Mouse (Mus musculus) neural tube, embryonic 11.5 days (tissue): Measurements from ENCODE around the gene Gm49333. TPM values are rescaled to one million over a fixed set of nuclear protein-coding genes. Genes with fewer than 3 reads are reported as not detected.
"Not testable (repeated sequence)": the region's sequence is repeated elsewhere in the genome, so short reads cannot be mapped to it uniquely, and the experiment has no call there.

ENCODE experiments used
- ATAC-seq: fragments of 200-750 bp; cut with Nextera tagmentation; 2 replicates; pipeline ENCODE4 v1.8.0; 2017; ENCODE audit warnings: moderate number of reproducible peaks, mild to moderate bottlenecking, moderate TSS enrichment, moderate library complexity; ENCODE audit not compliant: insufficient read depth, low FRiP score, low TSS enrichment
- DNase-seq: peaks from one replicate; pipeline ENCODE4 v3.0.0-alpha.2; 2015; ENCODE audit warnings: low spot score
- H3K27ac ChIP-seq: fragments of 300-500 bp; sonication (generic); 2 replicates; pipeline ENCODE4 v1.5.1; 2014; ENCODE audit warnings: low read depth, mild to moderate bottlenecking, low read length
- H3K27me3 ChIP-seq: fragments of 300-500 bp; sonication (generic); 2 replicates; pipeline ENCODE4 v1.6.1; 2014; ENCODE audit warnings: mild to moderate bottlenecking, low read length, mixed read lengths; ENCODE audit not compliant: control insufficient read depth, insufficient read depth
- H3K36me3 ChIP-seq: fragments of 300-500 bp; sonication (generic); 2 replicates; pipeline ENCODE4 v1.6.1; 2014; ENCODE audit warnings: mild to moderate bottlenecking, low read length, moderate library complexity, mixed read lengths; ENCODE audit not compliant: control insufficient read depth, insufficient read depth
- H3K4me1 ChIP-seq: fragments of 300-500 bp; sonication (generic); 2 replicates; pipeline ENCODE4 v1.6.1; 2014; ENCODE audit warnings: low read length, mixed read lengths; ENCODE audit not compliant: control insufficient read depth, insufficient read depth
- H3K4me2 ChIP-seq: fragments of 300-500 bp; sonication (generic); 2 replicates; pipeline ENCODE4 v1.6.1; 2014; ENCODE audit warnings: low read depth, mild to moderate bottlenecking, moderate library complexity
- H3K4me3 ChIP-seq: fragments of 300-500 bp; sonication (generic); 2 replicates; pipeline ENCODE4 v1.5.1; 2014; ENCODE audit warnings: low read depth, low read length
- H3K9ac ChIP-seq: fragments of 300-500 bp; sonication (generic); 2 replicates; pipeline ENCODE4 v1.6.1; 2014; ENCODE audit warnings: mild to moderate bottlenecking, low read length
- H3K9me3 ChIP-seq: fragments of 300-500 bp; sonication (generic); 2 replicates; pipeline ENCODE4 v1.6.1; 2016; ENCODE audit warnings: low read length; ENCODE audit not compliant: control insufficient read depth
- WGBS: fragments of 180-500 bp; shearing (Covaris S2); extraction: QIAGEN DNeasy Blood & Tissue Kit; methylation state at CpG from one replicate; pipeline ENCODE4 v1.1.7; 2014; 5-methylcytosine and 5-hydroxymethylcytosine counted together
- polyA plus RNA-seq: library from polyadenylated mRNA; unstranded; fragments of >200 nt; fragmentation: Nextera tagmentation; extraction: Ambion mirVana; gene quantifications from 2 replicates; pipeline ENCODE4 v1.2.1, GENCODE M21; 2014

The Gm49333 gene
- polyA plus RNA-seq, 1 experiment from 2014 or later, result not detected

- no peaks in the 10 kb centered on the region for H3K36me3 ChIP-seq
- no peak overlapping the region for H3K9ac ChIP-seq
- H3K9me3 ChIP-seq, result no peaks in the 10 kb centered on the region
- WGBS, result 86% methylated on average over 7 of the region's 7 CpGs
- H3K27me3 ChIP-seq, result no peaks in the 10 kb centered on the region
- DNase-seq, result no peak
- H3K27ac ChIP-seq, result no peak overlapping the region
- no peaks in the 10 kb centered on the region for H3K4me1 ChIP-seq
- no peak for ATAC-seq
- no peak overlapping the region for H3K4me3 ChIP-seq
- H3K4me2 ChIP-seq, result no peak overlapping the region
These were observed 32.5 kb downstream of the Gm49333 start for GRCm38 (mm10) chr16:20643911-20644310.

GRCm38 (mm10) chr16:20651076-20651946 lies 39.9 kb downstream of the Gm49333 start, which contains the start of gene Psmd2:
TSS of gene Psmd2 (plus strand) at chr16:20651652.
- H3K4me1 ChIP-seq, result peaks cover 2% of the 10 kb centered on the region; the same call in 1 of the 2 replicates
- peak within 1 kb of the TSS; percentile 86 for H3K4me3 ChIP-seq
- WGBS, result 2% methylated on average over 45 of the region's 46 CpGs
- peaks cover 3% of the 10 kb centered on the region for H3K36me3 ChIP-seq
- ATAC-seq (peak; percentile 98), DNase-seq (peak; percentile 98)
- no peaks in the 10 kb centered on the region for H3K27me3 ChIP-seq
- peak within 1 kb of the TSS; percentile 39; the same call in 1 of the 2 replicates for H3K27ac ChIP-seq
- peak within 1 kb of the TSS; percentile 74 for H3K9ac ChIP-seq
- H3K4me2 ChIP-seq, result peak within 1 kb of the TSS; percentile 79
- H3K9me3 ChIP-seq, result no peaks in the 10 kb centered on the region

- Histone ChIP-seq H3K27me3 (no peaks in the 10 kb centered on the region), H3K9ac (peak overlapping the region; percentile 74), H3K9me3 (no peaks in the 10 kb centered on the region), H3K4me3 (peak overlapping the region; percentile 86), H3K4me1 (peaks cover 2% of the 10 kb centered on the region; the same call in 1 of the 2 replicates), H3K36me3 (peaks cover 5% of the 10 kb centered on the region), H3K27ac (no peak overlapping the region), H3K4me2 (peak overlapping the region; percentile 79)
- WGBS, result 9% methylated on average over 12 of the region's 12 CpGs
- ATAC-seq (no peak), DNase-seq (peak; percentile 12)
These were observed 40.5 kb downstream of the Gm49333 start for GRCm38 (mm10) chr16:20651947-20652310.

- no peaks in the 10 kb centered on the region for H3K27me3 ChIP-seq
- H3K9me3 ChIP-seq, result no peaks in the 10 kb centered on the region
- H3K36me3 ChIP-seq, result peaks cover 10% of the 10 kb centered on the region
- H3K27ac ChIP-seq, result no peak overlapping the region
- ATAC-seq (no peak), DNase-seq (no peak)
- H3K4me1 ChIP-seq, result peaks cover 2% of the 10 kb centered on the region; the same call in 1 of the 2 replicates
- WGBS, result 62% methylated on average over 2 of the region's 2 CpGs
- H3K4me2 ChIP-seq, result no peak overlapping the region
- no peak overlapping the region for H3K9ac ChIP-seq
- no peak overlapping the region for H3K4me3 ChIP-seq
These were observed 41.9 kb downstream of the Gm49333 start for GRCm38 (mm10) chr16:20653315-20653714.

- H3K36me3 ChIP-seq, result peaks cover 30% of the 10 kb centered on the region
- WGBS, result 92% methylated on average over 4 of the region's 4 CpGs
- no peak for ATAC-seq
These were observed 46.3 kb downstream of the Gm49333 start for GRCm38 (mm10) chr16:20657661-20658060.

GRCm38 (mm10) chr16:20668013-20668412 lies 56.6 kb downstream of the Gm49333 start, which contains the start of gene Eif4g1:
TSS of gene Eif4g1 (plus strand) at chr16:20668313.
- not testable (repeated sequence) for H3K27ac ChIP-seq, H3K9ac ChIP-seq, H3K4me1 ChIP-seq, H3K4me3 ChIP-seq, DNase-seq, ATAC-seq, H3K36me3 ChIP-seq, H3K27me3 ChIP-seq, H3K4me2 ChIP-seq, H3K9me3 ChIP-seq
- 95% methylated on average over 5 of the region's 6 CpGs for WGBS

More at GRCm38 (mm10) chr16:20657661-20658060, 46.3 kb downstream of the Gm49333 start:
- no peaks in the 10 kb centered on the region for H3K9me3 ChIP-seq
- H3K27me3 ChIP-seq, result no peaks in the 10 kb centered on the region
- no peak overlapping the region for H3K4me2 ChIP-seq
- no peaks in the 10 kb centered on the region for H3K4me1 ChIP-seq
- H3K9ac ChIP-seq, result no peak overlapping the region
- H3K4me3 ChIP-seq, result no peak overlapping the region
- no peak for DNase-seq
- no peak overlapping the region for H3K27ac ChIP-seq

GRCm38 (mm10) chr16:20670291-20670690 lies 58.9 kb downstream of the Gm49333 start:
- WGBS, result 95% methylated on average over 3 of the region's 3 CpGs
- Histone ChIP-seq H3K4me1 (peaks cover 18% of the 10 kb centered on the region), H3K4me3 (no peak overlapping the region), H3K27me3 (no peaks in the 10 kb centered on the region), H3K36me3 (no peaks in the 10 kb centered on the region; the same call in 1 of the 2 replicates), H3K27ac (no peak overlapping the region), H3K9ac (no peak overlapping the region), H3K4me2 (no peak overlapping the region), H3K9me3 (no peaks in the 10 kb centered on the region)
- DNase-seq, result no peak
- no peak for ATAC-seq

- DNase-seq (no peak), ATAC-seq (no peak)
- no peak overlapping the region for H3K27ac ChIP-seq
- no peaks in the 10 kb centered on the region; the same call in 1 of the 2 replicates for H3K36me3 ChIP-seq
- peaks cover 18% of the 10 kb centered on the region for H3K4me1 ChIP-seq
- 26% methylated on average over 6 of the region's 6 CpGs for WGBS
- H3K27me3 ChIP-seq, result no peaks in the 10 kb centered on the region
- H3K9me3 ChIP-seq, result no peaks in the 10 kb centered on the region
- H3K9ac ChIP-seq, result no peak overlapping the region; the same call in 1 of the 2 replicates
- H3K4me3 ChIP-seq, result peak overlapping the region; percentile 99; the same call in 1 of the 2 replicates
- peak overlapping the region; percentile 46 for H3K4me2 ChIP-seq
These were observed 60.5 kb downstream of the Gm49333 start for GRCm38 (mm10) chr16:20671886-20672285.
